In the genomic region with DNA sequence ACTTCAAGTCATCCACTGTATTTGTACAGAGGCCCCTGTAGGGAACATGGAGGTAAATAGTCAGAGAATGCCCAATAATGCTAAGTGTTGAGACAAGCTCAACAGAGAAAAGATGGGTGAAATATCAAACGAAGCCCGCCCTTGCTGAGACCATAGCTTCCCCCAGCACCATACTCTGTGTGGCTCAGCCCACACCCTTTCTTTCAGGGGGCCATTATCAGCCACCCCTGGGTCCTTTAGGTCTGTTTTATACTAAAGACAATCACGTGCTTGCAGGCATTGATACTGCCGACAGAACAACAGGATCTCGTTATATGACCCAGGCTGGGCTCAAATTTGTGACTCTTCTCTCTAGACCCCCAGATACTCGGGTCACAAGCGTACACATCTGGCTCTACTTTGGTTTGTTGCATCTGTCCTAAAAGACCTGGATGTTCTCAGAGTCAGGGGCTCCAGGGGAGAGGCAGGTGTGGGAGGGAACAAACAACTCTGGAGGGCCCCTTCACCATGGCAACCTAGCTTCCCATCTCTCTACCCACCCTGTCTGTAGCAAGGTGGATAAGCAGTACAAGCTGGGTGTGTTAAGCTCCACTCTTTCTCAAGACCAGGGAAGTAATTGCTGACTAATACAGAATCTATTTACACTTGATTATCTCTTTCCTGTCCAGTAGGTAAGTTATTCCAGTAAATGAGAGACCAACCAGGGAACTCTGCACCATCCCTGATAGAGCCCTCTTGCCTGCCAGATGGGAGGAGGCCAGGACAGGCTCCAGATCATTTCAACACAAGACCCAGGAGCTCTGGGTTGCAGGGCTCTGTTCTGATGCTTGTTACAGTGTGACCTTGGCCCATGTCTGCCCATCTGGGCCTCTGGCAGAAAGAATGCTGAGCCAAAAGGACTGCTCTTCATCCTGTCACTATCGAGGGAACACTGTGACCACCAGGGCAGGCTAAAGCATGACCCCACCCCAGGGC, we compare ENCODE assay signal across 10 mouse cellular contexts. TPM values are rescaled to one million over a fixed set of nuclear protein-coding genes. Genes with fewer than 3 reads are reported as not detected.
A peak's percentile ranks its signal among the peaks of the same experiment; 100 is the strongest.
DNase-seq lines count a peak whose midpoint lies in the region; ATAC-seq lines count a peak whose summit lies in the region.
"Had no signal": no experiment of that assay in that cellular context is flagged by ENCODE, and none has a peak within 500 bp of the region (broad histone marks: within the 10 kb centered on the region; RNA-seq: fewer than 3 reads in every experiment).

No protein-coding gene starts in this region.

- no peak for ATAC-seq in kidney, embryonic 14.5 days (ENCODE audit: low FRiP score, low TSS enrichment)
- peak; percentile 39; the same call in 1 of the 2 replicates for ATAC-seq in heart, embryonic 13.5 days (ENCODE audit: extremely low read depth, insufficient number of reproducible peaks, low FRiP score, low TSS enrichment)
- ATAC-seq in liver, embryonic 13.5 days (ENCODE audit: low read depth), result peak; percentile 96

- no peaks in the 10 kb centered on the region for H3K9me3 ChIP-seq in kidney, embryonic 14.5 days (ENCODE audit: control insufficient read depth, low read length)
- no peaks in the 10 kb centered on the region for H3K9me3 ChIP-seq in heart, embryonic 13.5 days
- no peaks in the 10 kb centered on the region for H3K9me3 ChIP-seq in liver, embryonic 13.5 days (replicated peaks)

- no peaks in the 10 kb centered on the region for H3K36me3 ChIP-seq in kidney, embryonic 14.5 days (ENCODE audit: control insufficient read depth, insufficient read depth, low read length)
- H3K36me3 ChIP-seq in heart, embryonic 13.5 days, result peaks cover 21% of the 10 kb centered on the region
- H3K36me3 ChIP-seq in liver, embryonic 13.5 days, result peaks cover 36% of the 10 kb centered on the region

- H3K4me2 ChIP-seq in kidney, embryonic 14.5 days (replicated peaks; ENCODE audit: low read depth, low read length), result no peak overlapping the region
- H3K4me2 ChIP-seq in heart, embryonic 13.5 days, result peak overlapping the region; percentile 22; the same call in 1 of the 2 replicates
- peak overlapping the region; percentile 67 for H3K4me2 ChIP-seq in liver, embryonic 13.5 days

- H3K4me1 ChIP-seq in kidney, embryonic 14.5 days (ENCODE audit: control insufficient read depth, insufficient read depth, low read length), result peaks cover 8% of the 10 kb centered on the region; the same call in 1 of the 2 replicates
- peaks cover 99% of the 10 kb centered on the region for H3K4me1 ChIP-seq in heart, embryonic 13.5 days
- H3K4me1 ChIP-seq in liver, embryonic 13.5 days (replicated peaks), result peaks cover 98% of the 10 kb centered on the region

- intact Hi-C loops in left cerebral cortex, postnatal 14 days (cut with DNase I), result no loop called here

- no peak overlapping the region for H3K9ac ChIP-seq in kidney, embryonic 14.5 days (ENCODE audit: low read depth, low read length)
- peak overlapping the region; percentile 76 for H3K9ac ChIP-seq in heart, embryonic 13.5 days
- peak overlapping the region; percentile 74 for H3K9ac ChIP-seq in liver, embryonic 13.5 days

- no peaks in the 10 kb centered on the region for H3K27me3 ChIP-seq in kidney, embryonic 14.5 days (ENCODE audit: control insufficient read depth, insufficient read depth, low read length)
- peaks cover 7% of the 10 kb centered on the region; the same call in 1 of the 2 replicates for H3K27me3 ChIP-seq in heart, embryonic 13.5 days (replicated peaks)
- H3K27me3 ChIP-seq in liver, embryonic 13.5 days, result no peaks in the 10 kb centered on the region

- DNase-seq in kidney, adult 18-20 months, result peak; percentile 34
- DNase-seq in adrenal gland, postnatal 10 days, result peak; percentile 81
- DNase-seq in liver, embryonic 13.5 days, result peak; percentile 73
- DNase-seq in left cerebral cortex, postnatal 14 days (ENCODE audit: low spot score in 2 of 2), result no peak
- DNase-seq in spleen, postnatal 36 days (ENCODE audit: low spot score in 2 of 2), result no peak
- no peak for DNase-seq in cerebellum, postnatal 4 days (ENCODE audit: low spot score in 2 of 2)
- DNase-seq: cerebellum, adult 11-12 months; thymus, adult 18-20 months had no signal

- no peak overlapping the region for H3K27ac ChIP-seq in kidney, embryonic 14.5 days (ENCODE audit: low read depth, low read length)
- peak overlapping the region; percentile 94 for H3K27ac ChIP-seq in heart, embryonic 13.5 days (replicated peaks)
- peak overlapping the region; percentile 100 for H3K27ac ChIP-seq in liver, embryonic 13.5 days

- WGBS in kidney, embryonic 14.5 days, result 65% methylated on average over 8 of the region's 8 CpGs
- 50% methylated on average over 8 of the region's 8 CpGs for WGBS in heart, embryonic 13.5 days
- 51% methylated on average over 8 of the region's 8 CpGs for WGBS in liver, embryonic 13.5 days (ENCODE audit: insufficient replicate concordance)

- H3K4me3 ChIP-seq in kidney, embryonic 14.5 days (ENCODE audit: low read length), result no peak overlapping the region
- no peak overlapping the region for H3K4me3 ChIP-seq in heart, embryonic 13.5 days
- peak overlapping the region; percentile 18 for H3K4me3 ChIP-seq in liver, embryonic 13.5 days (replicated peaks)

RNA-seq across cellular contexts. Expression of a gene that starts 48.7 kb away (rescaled TPM):
- polyA plus RNA-seq in kidney, embryonic 14.5 days (2014; fragmentation: Nextera tagmentation; extraction: Ambion mirVana), result 6.0 and 6.1 TPM in 2 replicates
- 10 to 100 TPM; 40.4 to 72.5 TPM for total RNA-seq in adrenal gland, postnatal 10 days (2021)
- polyA plus RNA-seq in heart, embryonic 13.5 days (2015; fragmentation: Nextera tagmentation; extraction: Ambion mirVana), result 8.6 and 8.8 TPM in 2 replicates
- polyA plus RNA-seq in liver, embryonic 13.5 days (2015; fragmentation: Nextera tagmentation; extraction: Ambion mirVana), result 2.3 and 3.0 TPM in 2 replicates
- 10 to 100 TPM; 12.1 to 15.0 TPM for total RNA-seq in left cerebral cortex, postnatal 14 days (2021)

Comparison
In these comparisons a context has a peak if more than half of its experiments do, and no peak if none do; other contexts are left out.
1. DNase-seq: peak in kidney, adult 18-20 months (single experiment), adrenal gland, postnatal 10 days (single experiment) and liver, embryonic 13.5 days (single experiment); none in left cerebral cortex, postnatal 14 days (0 of 2), spleen, postnatal 36 days (0 of 2) and cerebellum, postnatal 4 days (0 of 2).